Mouse (Mus musculus): ENCODE data around the gene Hoxd10.

DNA sequence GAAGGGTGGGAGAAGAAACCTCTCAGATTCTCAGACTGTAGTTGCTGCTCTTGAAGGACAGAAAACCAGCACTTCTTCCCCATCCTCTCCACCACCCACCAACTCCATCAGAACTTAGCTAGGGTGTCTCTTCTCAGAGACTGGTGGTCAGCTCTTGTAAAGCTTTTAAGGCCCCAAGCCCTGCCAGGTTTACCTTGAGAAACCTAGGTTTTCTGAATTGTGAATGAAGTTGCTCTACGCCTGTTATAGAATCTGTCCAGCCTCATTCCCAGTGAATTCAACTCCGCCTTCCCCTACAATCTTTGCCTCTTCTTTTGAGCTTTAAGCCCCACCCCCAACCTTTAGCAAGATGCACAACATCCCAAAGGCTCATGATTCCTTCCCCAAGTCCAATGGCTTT, 14.6 kb upstream of the Hoxd10 start:
- TF ChIP-seq CTCF (conservative IDR thresholded peaks at IDR 0.05; ENCODE audit: low read length) (no peak), POU5F1 (IDR thresholded peaks at IDR 0.05; ENCODE audit: borderline replicate concordance, low read length) (no peak)

Measured in E14TG2a.4 (cell line).